Mouse (Mus musculus) forebrain, embryonic 12.5 days (tissue): Measurements from ENCODE around the gene Olfr860. TPM values are rescaled to one million over a fixed set of nuclear protein-coding genes. Genes with fewer than 3 reads are reported as not detected.
"Not testable (repeated sequence)": the region's sequence is repeated elsewhere in the genome, so short reads cannot be mapped to it uniquely, and the experiment has no call there.

Source experiments
- ATAC-seq: fragments of 200-750 bp; cut with Nextera tagmentation; 2 replicates; pipeline ENCODE4 v1.8.0; 2017; ENCODE audit warnings: moderate TSS enrichment; ENCODE audit not compliant: low FRiP score
- H3K27ac ChIP-seq: fragments of 300-500 bp; sonication (generic); 2 replicates; pipeline ENCODE4 v1.5.1; 2016; ENCODE audit warnings: mild to moderate bottlenecking
- H3K27me3 ChIP-seq: fragments of 300-500 bp; sonication (generic); 2 replicates; pipeline ENCODE4 v1.6.1; 2016; ENCODE audit warnings: mild to moderate bottlenecking
- H3K36me3 ChIP-seq: fragments of 300-500 bp; sonication (generic); replicated peaks from 2 replicates; pipeline ENCODE4 v1.6.1; 2016; ENCODE audit warnings: mild to moderate bottlenecking
- H3K4me1 ChIP-seq: fragments of 300-500 bp; sonication (generic); 2 replicates; pipeline ENCODE4 v1.6.1; 2016
- H3K4me2 ChIP-seq: fragments of 300-500 bp; sonication (generic); 2 replicates; pipeline ENCODE4 v1.6.1; 2016; ENCODE audit warnings: mild to moderate bottlenecking, moderate library complexity
- H3K4me3 ChIP-seq: fragments of 300-500 bp; sonication (generic); replicated peaks from 2 replicates; pipeline ENCODE4 v1.5.1; 2016; ENCODE audit warnings: mild to moderate bottlenecking
- H3K9ac ChIP-seq: fragments of 300-500 bp; sonication (generic); 2 replicates; pipeline ENCODE4 v1.6.1; 2016; ENCODE audit warnings: mild to moderate bottlenecking
- H3K9me3 ChIP-seq: fragments of 300-500 bp; sonication (generic); 2 replicates; pipeline ENCODE4 v1.6.1; 2016
- WGBS: fragments of 180-500 bp; shearing (Covaris S2); methylation state at CpG from one replicate; pipeline ENCODE4 v1.1.7; 2016; 5-methylcytosine and 5-hydroxymethylcytosine counted together
- polyA plus RNA-seq: library from polyadenylated mRNA; unstranded; fragments of >200 nt; fragmentation: Nextera tagmentation; extraction: Ambion mirVana; gene quantifications from 2 replicates; pipeline ENCODE4 v1.2.1, GENCODE M21; 2016

The Olfr860 gene
- not detected in 2 replicates for polyA plus RNA-seq

DNA sequence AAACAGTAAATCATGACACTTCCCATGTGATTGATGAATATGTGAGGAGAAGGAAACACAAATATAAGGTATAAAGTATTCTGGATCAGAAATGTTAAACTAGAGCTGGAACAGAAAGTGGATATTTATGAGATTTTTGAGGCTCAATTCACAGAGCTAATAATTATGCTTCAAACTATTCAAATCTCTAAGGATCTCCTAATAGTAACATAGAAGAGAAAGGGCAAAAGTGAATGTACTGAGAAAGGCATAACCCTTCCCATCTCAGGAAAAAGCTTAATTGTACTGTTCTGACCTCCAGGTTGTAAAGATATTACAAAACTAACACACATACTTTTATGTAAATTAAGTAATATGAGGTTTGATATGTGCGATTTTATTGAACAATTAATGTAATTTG is at the start of gene Olfr860:
Gene Olfr860, minus strand, starts transcription at position 101 of the 400 bp plus-strand sequence.
- Histone ChIP-seq H3K4me3 (no peak within 1 kb of the TSS), H3K4me2 (no peak within 1 kb of the TSS), H3K4me1 (no peaks in the 10 kb centered on the region), H3K9ac (no peak within 1 kb of the TSS), H3K27me3 (no peaks in the 10 kb centered on the region), H3K36me3 (no peaks in the 10 kb centered on the region), H3K9me3 (no peaks in the 10 kb centered on the region), H3K27ac (no peak within 1 kb of the TSS)
- 93% methylated on average over 1 of the region's 1 CpGs for WGBS
- ATAC-seq = no peak

GRCm38 (mm10) chr9:19887904-19888303 is 38.4 kb upstream of the Olfr860 start, which contains the start of gene Olfr862:
Gene Olfr862, minus strand, starts transcription at chr9:19888004.
- H3K9me3 ChIP-seq = peaks cover 16% of the 10 kb centered on the region; the same call in 1 of the 2 replicates
- no peaks in the 10 kb centered on the region for H3K27me3 ChIP-seq
- H3K36me3 ChIP-seq = no peaks in the 10 kb centered on the region
- H3K4me2 ChIP-seq = no peak within 1 kb of the TSS
- no peak within 1 kb of the TSS for H3K27ac ChIP-seq
- no peak within 1 kb of the TSS for H3K4me3 ChIP-seq
- H3K9ac ChIP-seq = no peak within 1 kb of the TSS
- no peak for ATAC-seq
- no peaks in the 10 kb centered on the region for H3K4me1 ChIP-seq

GRCm38 (mm10) chr9:19804606-19805005 is 44.9 kb downstream of the Olfr860 start, which contains the start of gene Olfr859:
Gene Olfr859, plus strand, starts transcription at chr9:19804906.
- H3K4me2 ChIP-seq, H3K9ac ChIP-seq, H3K27me3 ChIP-seq, H3K4me3 ChIP-seq, ATAC-seq, H3K4me1 ChIP-seq, H3K27ac ChIP-seq, H3K36me3 ChIP-seq: not testable (repeated sequence)
- WGBS = 72% methylated on average over 1 of the region's 1 CpGs
- peaks cover 13% of the 10 kb centered on the region for H3K9me3 ChIP-seq

GRCm38 (mm10) chr9:19803000-19803399 is 46.5 kb downstream of the Olfr860 start:
- no peak for ATAC-seq
- Histone ChIP-seq H3K9me3 (peaks cover 13% of the 10 kb centered on the region), H3K27ac (no peak overlapping the region), H3K36me3 (no peaks in the 10 kb centered on the region), H3K9ac (no peak overlapping the region), H3K27me3 (no peaks in the 10 kb centered on the region), H3K4me2 (no peak overlapping the region), H3K4me1 (no peaks in the 10 kb centered on the region), H3K4me3 (no peak overlapping the region)
- WGBS = 83% methylated on average over 1 of the region's 1 CpGs

Other genes starting within 250 kb of the Olfr860 start
- gene Zfp317, start 227.6 kb downstream of the Olfr860 start, polyA plus RNA-seq = 47.1 and 49.6 TPM in 2 replicates
- gene Olfr857, start 140.3 kb downstream of the Olfr860 start, polyA plus RNA-seq = not detected in 2 replicates
- not detected in 2 replicates for gene Olfr58, start 69.5 kb downstream of the Olfr860 start, polyA plus RNA-seq
- not detected in 2 replicates for gene Olfr859, start 44.8 kb downstream of the Olfr860 start, polyA plus RNA-seq
- gene Olfr862, start 38.3 kb upstream of the Olfr860 start, polyA plus RNA-seq = not detected in 2 replicates
- 0.23 and 0.27 TPM in 2 replicates for gene Olfr77, start 67.1 kb upstream of the Olfr860 start, polyA plus RNA-seq
- gene Olfr866, start 178.3 kb upstream of the Olfr860 start, polyA plus RNA-seq = not detected in 2 replicates
- gene Olfr867, start 207.8 kb upstream of the Olfr860 start, polyA plus RNA-seq = not detected in 2 replicates
- gene Olfr868, start 248.9 kb upstream of the Olfr860 start, polyA plus RNA-seq = not detected in 2 replicates